Mouse (Mus musculus) cerebellum, adult 9-10 months (tissue): Measurements from ENCODE around the gene Entpd2.

Source experiments
- DNase-seq: peaks from one replicate; pipeline ENCODE4 v3.0.0; 2022

Gene Entpd2

DNA sequence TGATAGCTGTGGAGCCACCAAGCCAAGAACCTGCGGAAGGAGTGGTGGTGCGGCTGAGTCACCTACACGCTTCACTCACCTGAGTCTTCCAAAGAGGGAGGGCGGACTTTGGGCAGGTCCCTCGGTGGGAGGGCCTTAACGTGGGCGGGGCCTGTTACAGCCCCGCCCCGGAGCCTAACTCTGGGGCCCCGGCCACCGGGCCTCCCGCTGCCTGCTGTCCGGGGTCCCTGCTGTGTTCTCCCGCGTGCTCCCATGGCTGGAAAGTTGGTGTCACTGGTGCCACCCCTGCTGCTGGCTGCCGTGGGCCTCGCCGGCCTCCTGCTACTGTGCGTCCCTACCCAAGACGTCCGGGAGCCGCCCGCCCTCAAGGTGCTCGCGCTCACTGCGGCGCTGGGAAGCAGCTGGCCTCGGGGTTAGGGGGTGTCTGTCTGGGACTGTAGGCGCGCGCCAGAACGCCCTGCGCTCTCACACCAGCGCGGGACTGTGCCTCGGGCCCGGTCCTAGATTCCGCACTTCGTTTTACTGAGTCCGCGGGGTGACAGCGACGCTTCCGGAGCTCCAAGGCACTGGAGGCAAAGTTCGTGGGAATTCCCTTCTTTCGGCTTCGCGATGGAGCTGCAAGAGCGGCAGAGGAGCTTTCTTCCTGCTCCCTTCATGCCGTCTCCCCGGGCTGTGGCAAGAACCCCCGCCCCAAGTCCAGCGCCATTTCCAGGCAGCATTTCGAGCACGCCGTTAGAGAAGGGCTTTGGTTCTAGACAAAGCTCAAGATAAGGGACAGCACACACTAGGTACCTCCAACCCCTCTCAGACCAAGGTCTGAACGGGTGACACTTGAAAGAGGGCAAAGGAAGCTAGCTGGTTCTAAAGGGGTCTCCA is at the start of gene Entpd2:
Entpd2 (plus strand) TSS at position 154 of the 876 bp plus-strand sequence.
- DNase-seq = peak; percentile 67

DNA sequence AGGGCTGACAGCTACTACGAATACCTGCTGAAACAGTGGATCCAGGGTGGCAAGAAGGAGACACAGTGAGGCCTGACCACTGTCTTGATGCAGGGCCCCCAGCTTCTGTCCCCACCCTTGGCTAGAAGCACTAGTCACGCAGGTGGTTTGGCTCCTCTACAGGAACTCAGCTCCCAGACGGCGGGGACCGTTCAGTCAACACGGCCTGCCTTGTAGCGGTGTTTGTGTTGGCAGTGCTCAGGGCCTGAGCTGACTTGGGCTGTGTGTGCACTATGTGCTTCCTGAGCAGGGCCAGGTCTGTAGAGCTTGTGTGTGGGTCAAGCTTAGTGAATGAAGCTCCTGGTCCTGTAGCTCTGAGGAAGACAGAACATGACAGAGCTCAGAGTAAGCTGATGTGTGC is 47.5 kb upstream of the Entpd2 start:
- no peak for DNase-seq

DNA sequence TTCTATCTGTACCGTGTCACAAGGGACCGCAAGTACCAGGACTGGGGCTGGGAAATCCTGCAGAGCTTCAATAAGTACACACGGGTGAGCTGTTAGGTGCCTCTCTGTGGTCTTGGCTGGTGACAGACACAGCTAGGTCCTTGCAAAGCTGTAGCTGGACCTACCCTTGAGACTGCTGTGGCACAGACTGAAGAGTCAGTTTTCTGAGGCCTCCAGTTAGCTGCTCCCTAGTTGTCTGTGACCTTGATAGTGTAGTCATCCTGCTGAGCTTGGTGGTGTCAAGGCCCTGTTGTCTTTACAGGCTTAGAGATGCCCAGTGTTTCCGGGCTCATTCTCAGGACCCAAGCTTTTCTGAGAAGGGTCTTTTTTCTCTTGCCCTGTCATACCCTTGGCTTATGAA is 46.2 kb upstream of the Entpd2 start:
- DNase-seq = no peak

DNA sequence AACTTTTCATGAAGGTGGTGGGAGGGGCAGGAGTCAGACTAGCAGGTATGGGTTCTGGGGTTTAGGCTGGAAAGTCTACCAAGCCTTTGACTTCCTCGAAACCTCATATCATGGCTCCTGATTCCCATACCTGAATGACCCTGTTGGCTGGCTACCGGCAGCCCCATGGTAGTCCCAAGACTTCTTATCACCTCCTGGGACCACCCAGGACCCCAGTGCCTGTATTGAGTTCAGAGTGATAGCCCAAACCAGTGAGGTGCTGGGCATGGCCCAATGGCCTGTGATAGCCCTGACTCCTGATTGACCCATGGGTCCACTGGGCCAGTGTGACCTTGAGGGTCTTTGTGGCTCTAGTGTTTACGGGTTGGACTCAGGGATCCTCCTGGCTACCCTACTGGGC is 45.0 kb upstream of the Entpd2 start:
- DNase-seq = no peak

DNA sequence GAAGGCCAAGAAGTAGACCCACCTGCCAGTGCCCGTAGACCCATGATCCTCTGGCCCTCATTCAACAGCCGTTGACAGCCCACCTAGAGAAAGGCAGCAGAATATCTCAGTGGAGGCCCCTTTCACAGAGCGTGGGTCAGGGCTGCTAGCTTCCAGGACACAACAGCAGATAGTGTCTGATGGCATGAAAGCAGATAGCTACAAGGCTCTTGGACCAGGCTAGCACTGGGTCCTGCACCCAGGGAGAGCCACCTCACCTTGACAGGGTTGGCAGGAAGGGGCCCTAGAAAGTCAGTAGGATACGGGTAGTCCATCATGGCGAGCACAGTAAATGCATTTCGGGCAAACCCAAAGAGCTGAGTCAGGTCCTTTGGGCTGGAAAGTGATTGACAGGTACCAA is 41.5 kb upstream of the Entpd2 start:
- DNase-seq = no peak

DNA sequence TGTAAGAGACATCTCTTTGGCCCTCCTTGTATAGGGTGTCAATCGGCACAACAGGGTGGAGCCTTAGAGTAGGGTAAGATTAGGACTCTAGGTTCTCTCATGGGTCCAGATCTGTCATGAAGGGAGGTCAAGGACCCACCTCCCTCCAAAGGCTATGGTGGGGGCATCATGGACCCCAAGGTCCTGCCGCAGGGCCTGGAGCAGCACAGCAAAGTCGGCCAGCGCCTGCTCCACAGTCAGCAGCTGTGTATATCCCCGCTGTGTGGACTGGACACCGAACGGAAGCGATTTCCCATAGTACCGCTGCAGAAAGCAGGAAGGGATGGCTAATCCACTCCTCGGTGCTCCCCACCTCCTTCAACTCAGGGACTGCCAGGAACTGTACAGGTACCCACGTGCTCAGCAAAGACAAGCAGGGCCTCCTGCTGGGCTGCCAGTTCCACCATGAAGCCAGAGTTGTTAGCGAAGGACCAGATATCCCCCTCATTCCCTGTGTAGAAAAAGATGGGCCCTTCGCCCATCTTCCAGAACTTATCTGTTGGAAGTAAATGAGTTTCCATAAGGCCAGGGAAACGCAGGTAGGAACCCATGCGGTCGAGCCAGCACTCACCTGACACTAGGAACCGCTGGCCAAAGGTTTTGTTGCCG is 40.1 kb upstream of the Entpd2 start:
- no peak for DNase-seq

DNA sequence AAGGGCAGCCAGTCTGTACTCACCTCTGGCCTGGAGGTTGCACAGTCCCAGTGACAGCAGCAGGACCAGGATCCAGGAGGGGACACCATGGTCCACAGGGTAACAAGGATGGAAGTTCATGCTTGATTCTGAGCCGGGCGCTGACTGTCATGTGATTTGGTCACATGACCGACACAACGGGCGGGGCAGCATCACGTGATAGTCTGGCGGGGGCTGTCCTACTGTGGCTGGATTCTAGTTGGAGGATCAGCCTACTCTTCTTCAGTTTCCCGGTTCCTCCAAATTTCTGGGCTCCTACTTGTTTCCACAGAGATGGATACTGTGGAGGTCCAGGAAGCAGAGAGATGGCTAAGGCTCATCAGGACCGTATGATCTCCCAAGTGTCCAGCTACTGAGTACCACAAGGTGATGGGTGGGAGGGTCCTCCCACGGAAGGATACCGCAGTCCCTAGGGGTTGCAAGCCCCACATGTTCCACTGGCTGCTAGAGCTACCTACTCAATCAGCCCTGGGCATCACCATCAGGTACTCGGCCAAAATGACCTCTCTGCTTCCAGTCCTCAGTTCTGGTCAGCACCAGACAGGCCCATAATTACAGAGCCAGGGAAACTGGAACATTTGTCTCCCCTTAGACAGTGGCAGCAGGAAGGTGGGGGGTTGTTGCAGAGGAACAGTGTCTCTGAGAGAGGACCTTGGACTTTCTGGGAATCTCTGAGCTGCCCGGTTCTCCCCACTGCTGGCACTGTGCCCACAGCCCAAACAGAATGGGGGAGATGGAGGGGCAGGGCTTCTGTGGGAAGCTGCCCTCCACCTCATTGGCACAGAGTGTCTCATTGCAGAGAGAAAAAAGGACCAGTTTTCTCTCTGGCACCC is 39.2 kb upstream of the Entpd2 start, which contains the start of gene Dpp7:
Dpp7 (minus strand) TSS at position 152 of the 872 bp plus-strand sequence.
- DNase-seq = peak; percentile 90

DNA sequence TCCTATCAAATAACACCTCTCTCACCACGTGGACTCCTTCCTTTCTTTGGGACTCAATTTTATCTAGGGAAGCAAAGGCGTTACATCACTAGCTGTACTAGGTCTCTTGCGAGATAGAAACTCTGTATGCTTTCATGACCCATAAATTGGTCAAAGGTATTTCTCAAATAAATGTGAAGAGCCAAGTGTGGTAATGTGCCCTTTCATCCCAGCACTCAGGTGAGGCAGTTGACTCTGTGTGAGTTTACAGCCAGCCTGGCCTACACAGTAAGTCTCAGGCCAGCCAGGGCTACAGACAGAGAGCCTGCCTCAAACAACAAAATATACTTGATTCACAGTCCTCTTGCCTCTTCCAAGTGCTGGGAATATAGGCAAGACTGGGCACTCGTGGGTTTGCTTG is 35.8 kb upstream of the Entpd2 start:
- DNase-seq = no peak

DNA sequence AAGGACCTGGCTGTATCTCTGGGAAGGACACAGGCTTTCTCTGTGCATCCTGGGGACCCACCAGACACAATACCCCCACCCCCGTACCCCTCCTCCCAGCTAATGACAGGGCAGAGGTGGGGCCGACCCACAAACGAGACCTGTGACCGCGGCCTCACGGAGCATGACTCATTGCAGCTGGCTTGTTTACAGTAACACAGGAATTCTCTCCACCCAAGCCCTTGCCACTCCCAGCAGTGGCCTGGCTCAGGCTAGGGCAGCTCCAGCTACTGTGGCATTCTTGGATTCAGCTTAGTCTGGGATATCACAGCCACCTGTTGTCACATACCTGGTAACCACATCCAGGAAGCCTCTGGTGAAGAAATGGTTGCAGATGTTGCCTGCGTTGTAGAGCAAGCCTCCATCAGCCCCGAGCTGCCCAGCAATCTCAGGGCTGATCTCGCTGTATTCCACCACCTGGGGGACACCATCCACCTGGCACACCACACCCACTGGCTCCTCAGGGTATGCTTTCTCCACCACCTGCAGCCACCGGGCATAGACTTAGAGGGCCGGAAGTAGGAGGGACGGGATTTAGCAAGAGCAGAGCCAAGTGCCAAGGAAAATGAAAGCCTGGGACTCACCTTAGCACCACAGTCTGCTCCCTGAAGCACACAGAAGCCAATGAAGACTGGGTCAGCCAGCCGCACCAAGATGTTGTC is 32.0 kb upstream of the Entpd2 start:
- no peak for DNase-seq

DNA sequence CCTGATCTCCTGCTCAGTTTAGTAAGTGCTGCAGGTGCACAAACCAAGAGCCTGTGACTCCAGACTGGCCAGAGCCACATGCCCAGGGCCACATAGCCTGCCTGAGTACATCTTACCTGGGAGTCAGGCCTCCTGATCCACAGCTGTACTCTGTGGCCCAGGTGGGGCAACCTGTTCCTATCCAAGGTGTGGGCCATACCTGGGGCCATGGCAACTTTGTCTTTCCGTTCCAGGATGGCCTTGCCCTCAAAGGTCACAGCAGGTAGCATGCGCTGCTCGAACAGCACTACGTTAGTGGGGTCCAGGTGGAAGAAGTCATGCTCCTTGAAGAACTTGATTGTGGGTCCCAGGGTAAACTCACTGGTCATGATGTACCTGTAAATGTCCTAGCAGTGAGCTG is 31.4 kb upstream of the Entpd2 start:
- DNase-seq = no peak

DNA sequence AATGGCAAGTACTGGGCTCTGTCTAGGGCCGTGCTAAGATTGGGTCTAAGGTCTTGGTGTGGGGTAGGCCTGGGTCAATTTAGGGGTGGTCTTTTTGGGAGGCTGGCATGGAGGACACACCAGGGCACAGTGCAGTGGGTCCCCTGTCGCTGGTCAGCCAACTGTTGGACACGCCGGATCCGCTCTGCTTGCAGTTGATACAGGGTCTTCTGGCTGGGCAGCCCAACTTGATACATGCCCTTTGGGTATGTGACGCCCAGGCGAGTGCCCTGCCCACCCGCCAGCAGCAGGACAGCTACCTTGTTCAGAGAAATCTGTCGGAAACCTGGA is 30.9 kb upstream of the Entpd2 start:
- no peak for DNase-seq

DNA sequence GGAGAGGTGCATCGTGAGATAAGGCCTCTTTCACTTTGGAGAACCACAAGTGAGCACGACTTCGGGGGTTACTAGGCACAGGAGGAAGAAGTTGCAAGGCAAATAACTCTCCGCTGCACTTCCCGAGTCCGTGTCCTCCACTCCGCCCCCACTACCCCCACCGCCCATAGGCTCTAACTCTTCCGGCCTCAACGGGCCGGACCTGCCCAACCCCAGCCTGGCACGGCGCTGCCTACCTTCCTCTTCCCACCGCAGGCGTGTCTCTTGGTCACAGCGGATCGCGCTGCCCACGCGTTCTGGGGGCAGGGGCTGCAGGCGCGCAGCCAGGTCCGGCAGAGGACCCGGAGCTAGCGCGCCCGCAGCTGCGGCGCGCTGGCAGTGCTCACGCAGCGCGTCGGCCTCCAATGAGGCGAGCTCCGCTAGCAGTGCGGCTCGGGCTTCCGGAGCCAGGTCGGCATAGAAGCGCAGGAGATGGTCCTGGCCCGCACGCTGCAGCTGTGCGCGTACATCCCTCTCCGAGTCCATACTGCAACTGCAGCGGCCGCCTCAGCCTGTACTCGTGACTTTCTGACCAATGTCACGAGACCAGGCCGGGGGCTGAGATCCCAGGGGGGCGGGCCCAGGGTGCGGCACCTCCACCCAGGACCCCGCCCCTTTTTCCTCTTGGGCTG is 30.4 kb upstream of the Entpd2 start, which contains the start of gene Uap1l1:
Uap1l1 (minus strand) TSS at position 592 of the 671 bp plus-strand sequence.
- DNase-seq = peak; percentile 54

DNA sequence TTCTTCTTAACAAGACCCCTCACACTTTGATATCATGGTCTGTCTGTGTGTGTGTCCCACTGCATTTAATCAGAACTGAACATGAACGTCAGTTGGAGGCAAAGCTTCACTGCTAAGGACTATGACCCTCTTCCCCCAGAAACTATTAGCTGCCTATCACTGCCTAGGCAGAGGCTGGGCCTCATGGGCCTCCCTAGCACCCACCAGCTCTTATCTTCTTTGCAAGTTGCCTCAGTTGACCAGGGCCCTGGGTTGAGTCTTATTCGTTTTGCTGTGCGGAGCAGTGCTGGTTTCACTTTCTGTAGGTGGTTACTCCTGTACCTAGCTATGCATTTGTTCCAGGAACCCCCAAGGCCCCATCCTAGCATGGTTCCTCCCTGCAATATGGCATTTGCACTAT is 25.7 kb upstream of the Entpd2 start:
- DNase-seq = no peak

DNA sequence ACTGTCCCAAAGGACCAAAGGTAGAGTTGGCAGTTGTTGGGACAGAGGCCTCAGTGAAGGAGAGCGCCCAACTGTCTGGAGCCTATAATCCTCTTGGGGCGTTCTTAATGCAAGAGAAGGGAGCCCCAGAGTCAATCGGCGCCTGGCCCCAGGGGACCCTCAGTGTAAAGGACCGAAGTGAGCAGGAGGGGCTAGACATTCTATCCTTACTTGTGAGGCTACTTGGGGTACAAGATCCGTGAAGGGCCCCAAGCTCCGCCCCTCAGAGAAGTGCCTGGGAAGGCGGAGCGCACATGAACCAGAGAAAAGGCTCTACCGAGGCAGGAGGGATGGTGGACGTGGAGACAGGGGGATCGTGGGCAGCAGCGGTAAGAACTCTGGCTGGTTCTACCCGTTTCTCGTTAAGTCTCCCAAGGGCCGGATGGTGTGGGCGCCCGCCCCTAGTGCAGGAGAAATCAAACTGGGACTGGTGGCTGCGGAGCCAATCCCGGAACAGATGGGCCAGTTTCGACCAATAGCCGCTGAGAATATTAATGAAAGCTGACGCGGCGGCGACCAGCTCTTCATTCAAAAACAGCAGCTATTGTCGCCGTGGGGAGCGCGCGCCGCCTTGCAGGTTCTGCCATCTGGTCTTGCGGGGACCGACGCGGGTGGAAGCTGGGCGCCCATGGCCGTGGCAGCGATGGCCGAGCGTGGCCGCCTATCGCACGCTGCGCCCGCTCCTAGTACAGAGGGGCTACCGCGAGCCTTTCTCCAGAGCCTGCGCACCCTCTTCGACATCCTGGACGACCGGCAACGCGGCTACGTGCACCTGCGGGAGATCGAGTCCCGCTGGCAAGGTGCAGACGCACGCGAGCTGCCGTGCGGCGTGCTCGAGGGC is 23.7 kb upstream of the Entpd2 start, which contains the start of gene Sapcd2:
Sapcd2 (plus strand) TSS at position 558 of the 880 bp plus-strand sequence.
- peak; percentile 89 for DNase-seq

DNA sequence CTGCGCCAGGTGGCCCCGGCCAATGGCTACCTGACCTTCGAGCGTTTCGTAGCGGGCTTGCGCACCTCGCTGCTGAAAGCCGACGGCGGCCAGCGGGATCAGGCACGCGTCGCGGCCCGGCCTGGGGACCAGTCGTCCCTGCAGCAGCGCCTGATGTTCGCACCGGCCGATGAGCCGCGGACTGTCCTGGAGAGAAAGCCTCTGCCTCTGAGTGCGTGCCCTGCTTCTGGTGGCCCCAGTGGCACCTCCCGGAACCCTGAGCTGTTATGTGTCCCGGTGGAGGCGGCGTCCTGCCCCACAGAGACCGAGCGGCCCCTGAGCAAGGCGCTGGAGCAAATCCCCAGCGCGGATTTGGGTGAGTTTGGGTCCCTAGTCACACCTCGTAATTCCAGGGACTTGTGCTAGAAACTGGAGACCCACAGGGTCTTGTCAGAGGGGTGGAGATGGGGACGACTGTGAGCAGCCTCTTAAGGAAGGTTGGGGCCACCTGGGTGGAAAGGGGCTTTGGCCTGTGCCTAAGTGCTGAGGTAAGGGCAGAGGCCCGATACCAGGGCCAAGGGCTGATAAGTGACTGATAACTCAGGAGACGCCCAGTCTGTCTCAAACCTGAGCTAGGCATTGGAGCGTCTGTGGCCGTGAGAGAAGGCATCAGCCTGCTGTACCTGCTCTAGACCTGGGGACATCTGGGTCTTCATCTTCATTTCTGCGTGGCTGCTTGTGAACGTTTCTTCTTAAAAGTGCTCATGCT is 22.9 kb upstream of the Entpd2 start:
- no peak for DNase-seq

DNA sequence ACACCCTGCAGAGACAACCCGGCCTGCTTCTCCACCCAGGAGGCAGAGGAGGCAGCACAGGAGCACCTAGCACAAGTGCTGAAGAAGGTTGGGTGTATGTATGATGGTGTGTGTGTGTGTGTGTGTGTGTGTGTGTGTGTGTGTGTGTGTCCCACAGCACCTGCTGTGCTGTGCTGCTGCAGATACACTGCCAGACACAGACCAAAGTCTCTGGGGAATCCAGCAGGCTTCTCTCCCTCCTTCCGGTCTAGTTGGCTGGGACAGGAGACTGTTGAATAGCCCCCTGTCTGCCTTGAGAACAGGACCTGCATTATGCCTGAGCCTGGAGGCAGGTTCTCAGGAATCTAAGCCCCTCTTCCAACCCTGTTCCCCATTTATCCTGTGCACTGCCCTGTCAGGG is 22.2 kb upstream of the Entpd2 start:
- DNase-seq = no peak

DNA sequence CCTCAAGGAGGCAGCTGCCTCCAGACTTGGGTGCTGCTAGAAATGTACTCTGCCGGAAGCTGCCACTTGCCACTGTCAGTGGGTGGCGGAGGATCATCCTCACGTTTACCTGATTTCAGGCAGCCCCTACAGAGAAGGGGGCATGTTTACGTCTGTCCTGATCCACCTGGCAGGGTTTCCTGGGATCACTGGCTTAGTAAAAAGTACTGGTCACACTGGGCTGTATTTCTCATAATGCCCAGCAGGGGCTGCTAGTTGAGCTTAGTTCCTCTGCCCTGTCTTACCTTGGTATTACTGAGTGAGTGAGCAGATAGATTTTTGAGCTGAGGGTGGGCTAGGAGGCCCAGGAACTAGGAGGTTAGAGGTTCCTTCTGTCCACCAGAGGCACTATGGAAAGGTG is 19.1 kb upstream of the Entpd2 start:
- peak; percentile 77 for DNase-seq

DNA sequence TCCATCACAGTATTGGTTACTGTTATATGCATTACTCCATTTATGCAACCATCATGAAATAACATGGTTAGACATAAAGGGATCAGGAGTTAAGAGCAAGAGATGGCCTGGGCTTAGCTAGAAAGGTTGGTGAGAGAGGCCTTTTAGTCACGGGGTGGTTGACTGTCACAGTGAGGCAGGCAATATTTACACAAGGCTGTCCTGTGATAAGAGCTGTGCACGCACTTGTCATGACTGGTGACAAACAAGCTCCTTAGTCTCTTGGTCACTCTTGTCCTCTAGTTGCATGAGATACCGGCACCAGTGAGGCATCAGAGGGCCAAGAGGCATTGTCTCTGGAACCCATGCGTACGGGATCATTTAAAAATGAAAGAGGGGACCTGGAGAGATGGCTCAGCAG is 11.2 kb upstream of the Entpd2 start:
- DNase-seq = no peak

DNA sequence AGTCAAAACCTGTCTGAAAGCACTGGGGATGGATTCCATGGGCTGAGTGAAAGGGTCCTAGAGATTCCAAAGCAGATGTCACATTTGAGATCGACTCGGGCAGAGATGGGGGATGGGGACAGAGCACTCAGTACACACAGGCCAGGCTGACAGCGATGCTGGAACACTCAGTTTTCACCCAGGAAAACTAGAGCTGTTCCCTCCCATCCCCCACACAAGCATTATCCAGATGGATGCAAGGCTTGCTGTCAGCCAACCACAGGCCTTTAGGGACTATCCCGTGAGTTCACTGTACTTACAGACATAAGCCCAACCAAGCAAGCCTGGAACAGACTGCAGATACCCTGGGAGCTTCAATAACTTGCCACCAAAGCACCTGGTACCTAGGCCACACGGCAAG is 4.4 kb upstream of the Entpd2 start:
- no peak for DNase-seq
